In genomic region chr11:8496686-8497085, GRCm38 (mm10) we compare ENCODE assay signal across 8 mouse cellular contexts.
DNase-seq lines count a peak whose midpoint lies in the region; ATAC-seq lines count a peak whose summit lies in the region.

No protein-coding gene starts in this region.

- no peak overlapping the region for H3K4me3 ChIP-seq in neural tube, embryonic 11.5 days (ENCODE audit: low read depth, low read length)
- H3K4me3 ChIP-seq in heart, embryonic 13.5 days, result no peak overlapping the region
- H3K4me3 ChIP-seq in limb, embryonic 10.5 days, result no peak overlapping the region
- no peak overlapping the region for H3K4me3 ChIP-seq in stomach, embryonic 15.5 days (replicated peaks)

- WGBS in neural tube, embryonic 11.5 days, result 71% methylated on average over 5 of the region's 5 CpGs
- 40% methylated on average over 5 of the region's 5 CpGs for WGBS in heart, embryonic 13.5 days
- 71% methylated on average over 5 of the region's 5 CpGs for WGBS in limb, embryonic 10.5 days
- 27% methylated on average over 5 of the region's 5 CpGs for WGBS in stomach, embryonic 15.5 days

- DNase-seq in cerebellum, adult 18-20 months, result peak; percentile 12 to 17
- peak; percentile 17 for DNase-seq in neural tube, embryonic 11.5 days (ENCODE audit: low spot score)
- DNase-seq in neural tube, embryonic 10.5 days (ENCODE audit: extremely low spot score, low spot score), result no peak
- no peak for DNase-seq in limb, embryonic 10.5 days (ENCODE audit: low spot score)
- DNase-seq in embryo, embryonic 9.5 days (ENCODE audit: extremely low spot score), result no peak

- ATAC-seq in cerebellum, adult (ENCODE audit: insufficient number of reproducible peaks, low FRiP score, low TSS enrichment), result no peak
- no peak for ATAC-seq in neural tube, embryonic 11.5 days (ENCODE audit: insufficient read depth, low FRiP score, low TSS enrichment)
- no peak for ATAC-seq in heart, embryonic 13.5 days (ENCODE audit: extremely low read depth, insufficient number of reproducible peaks, low FRiP score, low TSS enrichment)
- ATAC-seq in stomach, embryonic 15.5 days (ENCODE audit: insufficient read depth, low FRiP score, low read depth), result peak; percentile 47; the same call in 1 of the 2 replicates

- H3K36me3 ChIP-seq in neural tube, embryonic 11.5 days (ENCODE audit: control insufficient read depth, insufficient read depth, low read length), result peaks cover 5% of the 10 kb centered on the region; the same call in 1 of the 2 replicates
- H3K36me3 ChIP-seq in heart, embryonic 13.5 days, result peaks cover 24% of the 10 kb centered on the region
- peaks cover 98% of the 10 kb centered on the region for H3K36me3 ChIP-seq in limb, embryonic 10.5 days
- H3K36me3 ChIP-seq in stomach, embryonic 15.5 days, result peaks cover 15% of the 10 kb centered on the region; the same call in 1 of the 2 replicates

- H3K27me3 ChIP-seq in neural tube, embryonic 11.5 days (ENCODE audit: control insufficient read depth, insufficient read depth, low read length), result no peaks in the 10 kb centered on the region
- H3K27me3 ChIP-seq in heart, embryonic 13.5 days (replicated peaks), result no peaks in the 10 kb centered on the region
- H3K27me3 ChIP-seq in limb, embryonic 10.5 days (ENCODE audit: low read depth, poor library complexity, severe bottlenecking), result no peaks in the 10 kb centered on the region
- no peaks in the 10 kb centered on the region for H3K27me3 ChIP-seq in stomach, embryonic 15.5 days (replicated peaks)

- H3K4me1 ChIP-seq in neural tube, embryonic 11.5 days (ENCODE audit: control insufficient read depth, insufficient read depth, low read length), result no peaks in the 10 kb centered on the region
- peaks cover 82% of the 10 kb centered on the region for H3K4me1 ChIP-seq in heart, embryonic 13.5 days
- H3K4me1 ChIP-seq in limb, embryonic 10.5 days, result peaks cover 9% of the 10 kb centered on the region; the same call in 1 of the 2 replicates
- peaks cover 27% of the 10 kb centered on the region for H3K4me1 ChIP-seq in stomach, embryonic 15.5 days

- no peaks in the 10 kb centered on the region for H3K9me3 ChIP-seq in neural tube, embryonic 11.5 days (ENCODE audit: control insufficient read depth, low read length)
- H3K9me3 ChIP-seq in heart, embryonic 13.5 days, result no peaks in the 10 kb centered on the region
- H3K9me3 ChIP-seq in limb, embryonic 10.5 days (replicated peaks), result no peaks in the 10 kb centered on the region
- no peaks in the 10 kb centered on the region for H3K9me3 ChIP-seq in stomach, embryonic 15.5 days

- H3K9ac ChIP-seq in neural tube, embryonic 11.5 days (ENCODE audit: low read length), result no peak overlapping the region
- H3K9ac ChIP-seq in heart, embryonic 13.5 days, result 0 out of 2 replicates have a peak overlapping the region, but pooled peaks have one; percentile 51
- no peak overlapping the region for H3K9ac ChIP-seq in stomach, embryonic 15.5 days

- H3K4me2 ChIP-seq in neural tube, embryonic 11.5 days (ENCODE audit: low read depth), result no peak overlapping the region
- peak overlapping the region; percentile 5; the same call in 1 of the 2 replicates for H3K4me2 ChIP-seq in heart, embryonic 13.5 days
- no peak overlapping the region for H3K4me2 ChIP-seq in stomach, embryonic 15.5 days

- H3K27ac ChIP-seq in neural tube, embryonic 11.5 days (ENCODE audit: low read depth, low read length), result no peak overlapping the region
- H3K27ac ChIP-seq in heart, embryonic 13.5 days (replicated peaks), result peak overlapping the region; percentile 70
- H3K27ac ChIP-seq in limb, embryonic 10.5 days, result 0 out of 2 replicates have a peak overlapping the region, but pooled peaks have one; percentile 28
- H3K27ac ChIP-seq in stomach, embryonic 15.5 days, result peak overlapping the region; percentile 73

Comparison
In these comparisons a context has a peak if more than half of its experiments do, and no peak if none do; other contexts are left out.
1. DNase-seq: peak in cerebellum, adult 18-20 months (2 of 2) and neural tube, embryonic 11.5 days (single experiment); none in neural tube, embryonic 10.5 days (single experiment), limb, embryonic 10.5 days (single experiment) and embryo, embryonic 9.5 days (single experiment).